Mouse (Mus musculus): ENCODE measurements at regions not wholly inside any gene's neighbourhood (a gene's known extent, or its start where the extent isn't known, plus 50 kb on each side); places are given as distances from the start of the nearest gene placed in this dataset.
A peak's percentile ranks its signal among the peaks of the same experiment; 100 is the strongest.
"Not testable (repeated sequence)": the region's sequence is repeated elsewhere in the genome, so short reads cannot be mapped to it uniquely, and the experiment has no call there.

DNA sequence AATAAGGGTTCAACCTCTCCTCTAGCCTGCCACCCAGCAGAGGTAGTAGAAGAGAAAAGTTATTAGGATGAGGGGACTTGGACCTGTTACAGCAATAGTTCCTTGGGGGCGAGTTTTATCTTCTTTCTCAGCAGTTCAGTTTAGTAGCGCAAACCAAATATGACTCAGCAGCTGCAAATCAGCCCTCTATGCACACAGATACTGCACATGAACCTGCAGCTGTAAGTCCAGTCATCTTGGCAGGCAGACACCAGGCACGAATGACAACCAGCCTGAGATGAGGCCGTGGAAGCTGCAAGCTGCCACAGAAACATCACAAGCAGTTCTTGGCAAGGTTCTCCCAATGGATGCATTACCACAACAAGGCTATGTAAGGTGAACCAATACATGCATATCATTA, 327.0 kb upstream of the Akr1e1 start:
- no peak overlapping the region for H3K9ac ChIP-seq (ENCODE audit: low read length)
- no peaks in the 10 kb centered on the region for H3K36me3 ChIP-seq (ENCODE audit: control insufficient read depth, insufficient read depth, low read length)
- ATAC-seq (ENCODE audit: low FRiP score, low TSS enrichment) (no peak), DNase-seq (ENCODE audit: low spot score) (no peak)
- WGBS = 60% methylated on average over 4 of the region's 4 CpGs
- no peak for TF ChIP-seq CTCF (IDR thresholded peaks at IDR 0.05; ENCODE audit: low read depth)
- TF ChIP-seq EP300 (optimal IDR thresholded peaks at IDR 0.05) = no peak
- H3K9me3 ChIP-seq (ENCODE audit: control insufficient read depth, low read length) = no peaks in the 10 kb centered on the region
- no peak overlapping the region for H3K4me2 ChIP-seq (replicated peaks; ENCODE audit: low read depth)
- no peaks in the 10 kb centered on the region for H3K27me3 ChIP-seq (ENCODE audit: control insufficient read depth, insufficient read depth, low read length)
- no peak overlapping the region for H3K4me3 ChIP-seq (ENCODE audit: low read depth, low read length)
- no peaks in the 10 kb centered on the region for H3K4me1 ChIP-seq (replicated peaks; ENCODE audit: control insufficient read depth, insufficient read depth)
- no peak overlapping the region for H3K27ac ChIP-seq (replicated peaks)

- Histone ChIP-seq H3K4me3 (ENCODE audit: low read depth, low read length) (no peak overlapping the region), H3K4me2 (replicated peaks; ENCODE audit: low read depth) (no peak overlapping the region), H3K27me3 (ENCODE audit: control insufficient read depth, insufficient read depth, low read length) (no peaks in the 10 kb centered on the region), H3K9ac (ENCODE audit: low read length) (no peak overlapping the region), H3K27ac (replicated peaks) (no peak overlapping the region), H3K9me3 (ENCODE audit: control insufficient read depth, low read length) (no peaks in the 10 kb centered on the region), H3K4me1 (replicated peaks; ENCODE audit: control insufficient read depth, insufficient read depth) (no peaks in the 10 kb centered on the region), H3K36me3 (ENCODE audit: control insufficient read depth, insufficient read depth, low read length) (no peaks in the 10 kb centered on the region)
- ATAC-seq (ENCODE audit: low FRiP score, low TSS enrichment) (no peak), DNase-seq (ENCODE audit: low spot score) (no peak)
- TF ChIP-seq EP300 (optimal IDR thresholded peaks at IDR 0.05) (no peak), CTCF (IDR thresholded peaks at IDR 0.05; ENCODE audit: low read depth) (no peak)
These were observed 330.9 kb upstream of the Akr1e1 start for GRCm38 (mm10) chr13:4939849-4940248.

- TF ChIP-seq CTCF (IDR thresholded peaks at IDR 0.05; ENCODE audit: low read depth) = peak; percentile 55
- not testable (repeated sequence) for H3K4me3 ChIP-seq (ENCODE audit: low read depth, low read length); ATAC-seq (ENCODE audit: low FRiP score, low TSS enrichment); H3K36me3 ChIP-seq (ENCODE audit: control insufficient read depth, insufficient read depth, low read length); H3K27ac ChIP-seq (replicated peaks); H3K4me1 ChIP-seq (replicated peaks; ENCODE audit: control insufficient read depth, insufficient read depth); H3K27me3 ChIP-seq (ENCODE audit: control insufficient read depth, insufficient read depth, low read length); H3K9me3 ChIP-seq (ENCODE audit: control insufficient read depth, low read length); H3K4me2 ChIP-seq (replicated peaks; ENCODE audit: low read depth); H3K9ac ChIP-seq (ENCODE audit: low read length)
- 29% methylated on average over 4 of the region's 14 CpGs for WGBS
- peak; percentile 18 for DNase-seq (ENCODE audit: low spot score)
These were observed 333.5 kb upstream of the Akr1e1 start for GRCm38 (mm10) chr13:4942490-4942889.

- 37% methylated on average over 7 of the region's 7 CpGs for WGBS
- Histone ChIP-seq H3K9me3 (ENCODE audit: control insufficient read depth, low read length) (no peaks in the 10 kb centered on the region), H3K4me3 (ENCODE audit: low read depth, low read length) (peak overlapping the region; percentile 29), H3K4me2 (replicated peaks; ENCODE audit: low read depth) (peak overlapping the region; percentile 44), H3K27ac (replicated peaks) (no peak overlapping the region), H3K4me1 (replicated peaks; ENCODE audit: control insufficient read depth, insufficient read depth) (no peaks in the 10 kb centered on the region), H3K36me3 (ENCODE audit: control insufficient read depth, insufficient read depth, low read length) (no peaks in the 10 kb centered on the region), H3K9ac (ENCODE audit: low read length) (0 out of 2 replicates have a peak overlapping the region, but pooled peaks have one; percentile 14), H3K27me3 (ENCODE audit: control insufficient read depth, insufficient read depth, low read length) (no peaks in the 10 kb centered on the region)
- no peak for TF ChIP-seq EP300 (optimal IDR thresholded peaks at IDR 0.05)
- no peak for TF ChIP-seq CTCF (IDR thresholded peaks at IDR 0.05; ENCODE audit: low read depth)
- DNase-seq (ENCODE audit: low spot score) (no peak), ATAC-seq (ENCODE audit: low FRiP score, low TSS enrichment) (no peak)
These were observed 334.1 kb upstream of the Akr1e1 start for GRCm38 (mm10) chr13:4943046-4943445.

DNA sequence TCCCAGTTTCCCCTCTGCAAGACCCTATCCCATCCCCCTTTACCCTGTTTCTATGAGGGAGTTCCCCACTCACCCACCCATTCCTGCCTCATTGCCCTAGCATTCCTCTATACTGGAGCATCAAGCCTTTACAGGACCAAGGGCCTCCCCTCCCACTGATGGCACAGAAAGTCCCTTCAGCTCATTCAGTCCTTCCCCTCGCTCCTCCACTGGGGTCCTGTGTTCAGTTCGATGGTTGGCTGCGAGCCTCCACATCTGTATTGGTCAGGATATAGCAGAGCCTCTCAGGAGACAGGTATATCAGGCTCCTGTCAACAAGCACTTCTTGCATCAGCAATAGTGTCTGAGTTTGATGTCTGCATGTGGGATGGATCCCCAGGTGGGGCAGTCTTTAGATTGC, 346.4 kb upstream of the Akr1e1 start:
- Histone ChIP-seq H3K36me3 (ENCODE audit: control insufficient read depth, insufficient read depth, low read length) (no peaks in the 10 kb centered on the region), H3K9me3 (ENCODE audit: control insufficient read depth, low read length) (no peaks in the 10 kb centered on the region), H3K27me3 (ENCODE audit: control insufficient read depth, insufficient read depth, low read length) (no peaks in the 10 kb centered on the region), H3K4me3 (ENCODE audit: low read depth, low read length) (no peak overlapping the region), H3K27ac (replicated peaks) (no peak overlapping the region), H3K9ac (ENCODE audit: low read length) (no peak overlapping the region), H3K4me1 (replicated peaks; ENCODE audit: control insufficient read depth, insufficient read depth) (no peaks in the 10 kb centered on the region), H3K4me2 (replicated peaks; ENCODE audit: low read depth) (no peak overlapping the region)
- DNase-seq (ENCODE audit: low spot score) (no peak), ATAC-seq (ENCODE audit: low FRiP score, low TSS enrichment) (no peak)
- 87% methylated on average over 3 of the region's 3 CpGs for WGBS
- TF ChIP-seq EP300 (optimal IDR thresholded peaks at IDR 0.05) (no peak), CTCF (IDR thresholded peaks at IDR 0.05; ENCODE audit: low read depth) (no peak)

GRCm38 (mm10) chr13:4964824-4965223, 355.9 kb upstream of the Akr1e1 start:
- no peaks in the 10 kb centered on the region for H3K9me3 ChIP-seq (ENCODE audit: control insufficient read depth, low read length)
- H3K4me2 ChIP-seq (replicated peaks; ENCODE audit: low read depth) = no peak overlapping the region
- no peak overlapping the region for H3K9ac ChIP-seq (ENCODE audit: low read length)
- H3K36me3 ChIP-seq (ENCODE audit: control insufficient read depth, insufficient read depth, low read length) = no peaks in the 10 kb centered on the region
- ATAC-seq (ENCODE audit: low FRiP score, low TSS enrichment) = no peak
- H3K4me3 ChIP-seq (ENCODE audit: low read depth, low read length) = no peak overlapping the region
- H3K27me3 ChIP-seq (ENCODE audit: control insufficient read depth, insufficient read depth, low read length) = no peaks in the 10 kb centered on the region
- DNase-seq (ENCODE audit: low spot score) = no peak
- TF ChIP-seq EP300 (optimal IDR thresholded peaks at IDR 0.05) = no peak
- no peak for TF ChIP-seq CTCF (IDR thresholded peaks at IDR 0.05; ENCODE audit: low read depth)
- H3K4me1 ChIP-seq (replicated peaks; ENCODE audit: control insufficient read depth, insufficient read depth) = no peaks in the 10 kb centered on the region
- H3K27ac ChIP-seq (replicated peaks) = no peak overlapping the region

Measured in stomach, postnatal 0 days (tissue).